Mouse (Mus musculus) frontal cortex, postnatal 14 days (tissue): ENCODE results near the gene Cdkn1a.
"Not testable (repeated sequence)": the region's sequence is repeated elsewhere in the genome, so short reads cannot be mapped to it uniquely, and the experiment has no call there.

ENCODE experiments used
- DNase-seq, 2 experiments: peaks; one replicate each; pipeline ENCODE4 v3.0.0; 2022; ENCODE audit warnings: low spot score in 2 of 2

Gene Cdkn1a

DNA sequence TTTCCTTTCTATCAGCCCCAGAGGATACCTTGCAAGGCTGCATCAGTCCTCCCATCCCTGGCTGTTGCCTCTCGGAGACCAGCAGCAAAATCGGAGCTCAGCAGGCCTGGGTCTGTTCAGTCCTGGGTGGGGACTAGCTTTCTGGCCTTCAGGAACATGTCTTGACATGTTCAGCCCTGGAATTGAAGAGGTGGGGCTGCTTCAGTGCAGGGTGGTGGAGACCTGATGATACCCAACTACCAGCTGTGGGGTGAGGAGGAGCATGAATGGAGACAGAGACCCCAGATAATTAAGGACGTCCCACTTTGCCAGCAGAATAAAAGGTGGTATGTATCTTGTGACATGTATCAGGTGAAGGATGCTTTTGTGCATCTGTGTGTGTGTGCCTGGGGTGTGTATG is at the start of gene Cdkn1a:
Cdkn1a (plus strand) TSS at position 201 of the 400 bp plus-strand sequence.
- DNase-seq: peak in 1 of 2 experiments; percentile 1

DNA sequence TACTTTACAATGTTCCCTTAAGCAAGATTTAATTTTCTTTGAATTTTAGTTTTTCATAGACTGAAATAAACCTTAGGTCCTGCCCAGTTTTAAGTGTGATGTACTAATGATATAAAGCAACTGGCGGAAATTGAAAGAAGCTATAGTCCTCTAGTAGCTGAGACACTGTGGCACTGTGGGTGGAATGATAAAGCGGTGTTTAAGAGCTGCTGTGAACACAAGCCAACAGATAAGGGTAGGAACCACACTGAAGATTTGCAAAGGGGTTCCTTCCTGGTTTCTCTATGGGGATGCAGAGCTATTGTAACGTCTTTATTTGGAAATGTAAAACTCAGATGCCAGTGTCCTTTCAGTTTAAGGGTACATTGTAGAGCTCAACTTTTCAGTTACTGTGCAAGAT is 49.1 kb upstream of the Cdkn1a start:
- DNase-seq: not testable (repeated sequence)

- DNase-seq: no peak
These were observed 48.2 kb upstream of the Cdkn1a start for GRCm38 (mm10) chr17:29042569-29042968.

DNA sequence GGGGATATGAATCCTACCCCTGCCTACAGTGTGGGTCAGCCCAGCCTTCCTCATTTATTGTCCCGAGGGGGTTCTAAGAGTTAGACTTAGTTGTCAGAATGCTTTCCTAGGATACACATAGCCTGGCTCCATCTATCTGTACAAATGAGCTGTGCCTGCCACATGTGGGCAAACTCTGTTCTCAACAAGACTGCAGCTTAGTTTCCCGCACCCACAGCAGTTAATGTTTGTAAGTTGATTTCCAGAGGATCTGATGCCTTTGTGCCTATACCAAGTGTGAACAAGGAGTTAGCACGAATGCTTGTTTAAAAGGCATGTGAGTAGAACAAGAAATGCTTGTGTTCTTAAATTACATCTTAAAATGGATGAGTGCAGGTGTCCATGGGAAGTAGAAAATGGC is 47.2 kb upstream of the Cdkn1a start:
- no peak for DNase-seq

DNA sequence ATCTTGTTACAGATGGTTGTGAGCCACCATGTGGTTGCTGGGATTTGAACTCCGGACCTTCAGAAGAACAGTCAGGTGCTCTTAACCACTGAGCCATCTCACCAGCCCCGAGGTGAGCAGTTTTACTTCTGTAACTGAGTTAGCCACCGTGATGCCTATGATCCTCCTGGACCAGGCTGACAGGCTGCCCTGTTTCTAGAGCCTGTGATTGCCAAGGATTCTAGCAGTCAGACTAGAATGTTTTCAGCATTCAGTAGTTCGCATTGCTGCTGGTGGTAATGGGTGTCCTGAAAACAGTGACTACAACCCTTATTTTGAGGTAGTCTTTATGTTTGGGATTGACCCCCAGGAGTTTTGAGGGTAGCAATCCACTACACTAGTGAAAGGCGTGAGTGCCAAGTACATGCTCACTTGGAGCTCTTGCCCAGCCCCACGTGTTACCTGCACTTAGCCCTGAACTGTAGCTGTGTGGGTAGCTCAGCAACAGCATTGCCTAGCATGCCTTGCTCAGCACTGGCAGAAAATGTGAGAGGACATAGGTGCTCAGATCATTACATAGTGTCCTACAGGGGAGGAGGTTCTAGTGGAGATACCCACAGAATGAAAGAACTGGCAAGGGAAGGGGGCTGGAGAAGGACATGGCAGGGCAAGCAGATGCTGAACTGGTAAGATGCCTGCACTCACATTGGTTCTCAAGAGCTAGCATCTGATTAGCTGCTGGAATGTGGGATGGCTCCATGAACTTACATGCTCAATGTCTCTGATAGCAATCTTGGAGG is 46.4 kb upstream of the Cdkn1a start:
- no peak for DNase-seq

DNA sequence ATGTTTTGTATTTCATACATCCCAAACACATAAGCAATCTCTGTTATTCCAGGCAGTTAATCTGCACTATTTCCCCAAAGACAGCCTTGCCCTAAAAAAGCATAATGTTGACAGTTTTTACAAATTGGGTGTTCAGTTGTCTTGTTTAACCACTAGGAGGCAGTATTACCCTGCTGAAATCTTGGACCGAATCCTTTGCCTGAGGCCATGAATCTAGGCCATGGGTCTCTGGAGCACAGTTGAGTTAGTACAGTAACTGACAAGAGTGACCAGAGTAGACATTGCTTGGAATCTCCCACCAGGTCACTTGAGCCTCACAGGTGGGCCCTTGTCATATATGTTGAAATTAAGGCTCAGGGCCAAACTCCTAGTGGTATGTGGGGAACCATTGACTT is 45.9 kb upstream of the Cdkn1a start:
- no peak for DNase-seq

- no peak for DNase-seq
These were observed 44.8 kb upstream of the Cdkn1a start for GRCm38 (mm10) chr17:29045741-29046530.

DNA sequence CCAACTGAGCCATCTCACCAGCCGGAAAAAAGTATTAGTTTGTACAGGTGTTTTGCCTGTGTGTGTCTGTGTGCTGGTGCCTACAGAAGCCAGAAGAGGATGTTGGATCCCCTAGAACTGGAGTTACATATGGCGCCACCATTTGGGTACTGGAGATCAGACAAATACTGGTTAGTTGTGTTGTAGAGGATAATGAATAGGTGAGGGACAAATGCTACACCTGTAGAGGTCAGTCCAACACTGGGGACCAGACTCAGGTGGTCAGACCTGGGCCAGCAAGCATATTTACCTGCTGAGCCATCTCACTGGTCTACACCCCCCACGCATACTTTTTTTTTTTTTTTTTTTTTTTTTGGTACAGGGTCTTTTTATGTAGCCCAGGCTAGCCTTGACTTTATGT is 43.9 kb upstream of the Cdkn1a start:
- no peak for DNase-seq

- no peak for DNase-seq
These were observed 42.9 kb upstream of the Cdkn1a start for GRCm38 (mm10) chr17:29047697-29048514.

GRCm38 (mm10) chr17:29048748-29049507 is 41.8 kb upstream of the Cdkn1a start:
- peak; percentile 77 to 91 for DNase-seq

DNA sequence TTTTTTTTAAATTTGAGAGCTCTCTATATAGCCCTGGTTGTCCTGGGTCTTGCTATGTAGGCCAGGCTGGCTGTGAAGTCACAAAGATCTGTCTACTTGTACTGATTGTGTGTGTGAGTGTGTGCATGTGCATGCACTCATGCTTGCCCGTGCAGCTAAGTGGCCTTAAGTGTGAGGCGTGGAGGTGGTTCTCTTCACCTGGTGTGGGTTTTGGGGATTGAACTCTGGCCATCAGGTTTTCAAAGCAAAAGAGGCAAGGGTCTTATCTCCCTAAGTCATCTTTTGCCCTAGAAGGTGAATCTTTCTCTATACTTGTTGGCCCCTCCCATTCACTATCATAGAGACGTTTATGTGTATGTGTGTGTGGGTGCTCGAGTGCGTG is 41.3 kb upstream of the Cdkn1a start:
- no peak for DNase-seq

GRCm38 (mm10) chr17:29049923-29050322 is 40.9 kb upstream of the Cdkn1a start:
- DNase-seq: no peak

DNA sequence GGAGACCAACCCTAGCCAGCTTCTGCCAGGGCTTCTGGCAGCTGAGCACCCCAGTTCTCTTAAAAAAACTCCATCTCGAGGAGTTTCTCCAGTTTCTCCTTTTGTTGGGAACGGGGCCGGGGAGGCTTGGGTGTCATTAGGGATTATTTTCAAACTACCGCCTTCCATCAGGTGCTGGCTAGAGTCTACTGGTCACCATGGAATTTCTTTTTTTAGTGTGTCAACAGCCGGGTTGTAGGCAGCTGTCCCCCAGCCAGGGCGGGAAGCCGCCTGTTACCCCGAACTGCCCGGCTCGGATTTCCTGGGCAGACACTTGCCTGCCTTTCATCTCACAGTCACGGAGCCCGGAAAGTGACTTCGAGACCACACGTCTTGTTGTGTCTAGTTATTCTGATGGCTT is 40.0 kb upstream of the Cdkn1a start:
- no peak for DNase-seq

- no peak for DNase-seq
These were observed 37.7 kb upstream of the Cdkn1a start for GRCm38 (mm10) chr17:29053067-29053466.

GRCm38 (mm10) chr17:29053841-29054240 is 36.9 kb upstream of the Cdkn1a start:
- DNase-seq: no peak

GRCm38 (mm10) chr17:29054429-29054828 is 36.3 kb upstream of the Cdkn1a start:
- no peak for DNase-seq

DNA sequence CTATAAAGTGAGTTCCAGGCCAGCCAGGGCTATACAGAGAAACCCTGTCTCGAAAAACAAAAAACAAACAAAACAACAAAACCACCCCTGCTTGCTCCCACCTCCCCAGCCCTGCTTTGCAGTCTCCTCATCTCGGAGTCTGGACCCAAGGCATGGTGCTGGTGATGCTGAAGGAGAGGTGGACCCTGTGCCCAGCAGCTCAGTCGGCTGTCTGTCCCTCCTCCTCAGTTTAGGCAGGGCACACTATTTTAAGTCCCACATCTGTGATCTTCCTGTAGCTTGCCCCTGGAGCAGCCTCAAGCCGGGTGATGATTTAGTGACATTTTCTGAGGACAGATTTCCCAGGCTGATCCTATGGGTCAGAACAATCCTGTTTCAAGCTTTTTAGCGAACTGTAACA is 35.2 kb upstream of the Cdkn1a start:
- no peak for DNase-seq

DNA sequence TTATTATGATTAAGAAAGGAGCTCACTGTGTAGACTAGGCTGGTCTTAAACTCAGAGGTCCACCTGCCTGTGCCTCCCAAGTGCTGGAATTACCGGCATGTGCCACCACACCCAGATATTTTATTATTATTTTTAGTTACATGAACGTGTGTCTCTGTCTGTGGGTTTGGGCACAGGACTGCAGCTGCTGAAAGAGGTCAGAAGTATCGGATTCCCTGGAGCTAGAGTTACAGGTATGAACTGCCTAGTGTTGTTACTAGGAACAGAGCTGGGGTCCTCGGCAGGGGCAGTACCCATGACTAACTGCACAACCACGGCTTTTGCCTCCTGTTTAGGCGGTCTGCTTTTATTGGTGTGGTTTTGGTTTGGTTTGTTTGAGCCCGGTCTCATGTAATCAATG is 34.6 kb upstream of the Cdkn1a start:
- no peak for DNase-seq

DNA sequence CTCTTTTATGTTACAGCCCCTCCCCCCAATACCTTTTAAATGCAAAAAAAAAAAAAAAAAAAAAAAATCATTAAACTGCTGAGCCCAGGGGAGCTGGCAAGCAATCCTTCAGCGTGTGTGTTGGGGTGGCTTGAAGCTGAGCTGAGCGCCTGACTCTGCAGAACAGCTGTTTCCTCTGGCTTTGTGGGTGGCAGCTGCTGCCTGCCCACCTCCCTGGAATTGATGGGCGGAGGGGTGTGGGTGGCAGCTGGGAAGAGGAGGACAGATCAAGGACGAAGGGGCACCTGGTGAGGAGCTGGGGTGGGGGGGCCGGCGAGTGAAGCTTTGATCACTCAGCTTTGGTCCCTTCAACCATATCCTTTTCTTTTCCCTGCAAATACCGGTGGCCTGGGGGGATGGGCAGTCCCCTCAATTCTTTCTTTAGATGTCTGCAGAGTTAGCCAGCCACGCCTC is 34.1 kb upstream of the Cdkn1a start:
- DNase-seq: no peak

DNA sequence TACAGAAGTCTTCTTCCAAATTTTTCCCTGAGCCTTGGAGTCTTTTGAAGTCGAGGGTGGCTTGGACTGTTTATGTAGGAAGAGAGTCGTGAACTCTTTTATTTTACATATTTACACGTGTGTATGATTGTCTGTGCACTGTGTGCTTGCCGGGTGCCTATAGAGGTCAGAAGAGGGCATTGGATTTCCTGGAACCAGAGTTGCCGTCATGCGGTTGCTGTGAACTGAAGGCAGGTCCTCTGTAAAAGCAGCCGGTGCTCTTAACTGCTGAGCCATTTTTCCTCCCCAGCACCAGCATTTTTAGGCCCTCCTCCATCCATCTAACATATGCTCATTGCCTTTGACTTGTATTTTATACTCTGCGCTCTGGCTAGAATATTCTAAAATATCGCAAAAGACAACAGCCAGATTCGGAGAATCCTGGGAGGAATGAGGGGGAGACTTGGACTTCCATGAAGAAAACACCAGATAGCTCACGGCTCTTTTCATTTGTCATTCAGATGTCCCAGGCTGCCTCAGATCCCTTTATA is 33.4 kb upstream of the Cdkn1a start:
- no peak for DNase-seq

DNA sequence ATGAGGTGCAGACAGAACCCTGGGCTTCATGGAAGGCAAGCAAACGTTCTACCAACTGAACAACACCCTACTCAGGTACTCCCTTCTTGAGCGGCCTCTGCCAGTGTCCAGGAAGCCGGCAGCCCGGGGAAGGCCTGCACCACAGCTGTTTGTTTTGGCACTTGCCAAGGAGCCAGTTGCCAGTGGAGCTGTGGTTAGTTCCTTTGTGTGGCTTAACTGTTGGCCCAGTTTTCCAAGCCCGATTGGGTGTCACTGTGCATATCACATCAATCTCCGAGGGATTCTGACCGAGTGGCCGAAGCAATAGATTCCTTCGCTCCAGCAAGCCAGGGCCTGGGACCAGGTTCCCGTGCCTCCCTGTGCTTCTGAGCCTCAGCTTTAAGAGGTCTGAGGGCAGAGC is 32.8 kb upstream of the Cdkn1a start:
- DNase-seq: no peak
